Mouse (Mus musculus): Measurements from ENCODE around the gene Fgfr2. TPM values are rescaled to one million over a fixed set of nuclear protein-coding genes. Genes with fewer than 3 reads are reported as not detected.

Gene Fgfr2
- polyA plus RNA-seq, 1 experiment from 2014 or later, result 11.4 TPM

DNA sequence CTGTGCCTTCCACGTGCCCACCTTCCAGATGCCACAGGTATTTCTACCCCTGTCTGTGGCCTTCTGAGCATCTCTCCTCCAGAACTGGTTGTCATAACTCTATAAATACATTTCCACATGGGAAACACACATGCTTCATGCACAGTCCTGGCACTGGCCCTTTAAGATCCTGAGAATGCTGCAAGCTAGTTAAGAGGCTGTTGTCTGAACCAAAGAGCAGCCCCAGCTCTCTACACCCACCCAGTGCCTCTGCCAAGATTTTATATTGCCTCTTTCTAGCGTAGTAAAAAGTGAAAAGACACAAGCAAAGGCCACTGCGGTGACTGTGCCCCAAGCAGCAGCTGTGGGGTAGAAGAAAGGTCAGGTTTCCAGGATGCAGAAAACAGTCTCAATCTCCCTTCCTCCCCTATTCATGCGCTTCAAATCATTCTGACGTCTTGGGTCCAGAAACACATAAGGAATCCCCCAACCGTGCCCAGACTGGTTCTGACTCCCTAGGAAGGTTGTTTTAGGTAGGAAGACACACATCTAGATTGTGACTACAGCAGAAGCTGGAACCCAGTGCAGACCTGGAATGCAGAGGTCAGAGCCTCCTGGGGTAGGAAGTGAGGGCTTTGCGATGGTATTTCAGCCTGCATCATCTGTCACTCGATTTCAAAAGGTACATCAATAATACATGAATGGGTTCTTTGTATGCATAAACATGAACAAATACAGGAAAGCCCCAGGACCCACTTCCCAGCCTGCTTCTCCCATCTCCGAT is 1195.7 kb downstream of the Fgfr2 start:
- no peak for ATAC-seq (ENCODE audit: low read depth)

DNA sequence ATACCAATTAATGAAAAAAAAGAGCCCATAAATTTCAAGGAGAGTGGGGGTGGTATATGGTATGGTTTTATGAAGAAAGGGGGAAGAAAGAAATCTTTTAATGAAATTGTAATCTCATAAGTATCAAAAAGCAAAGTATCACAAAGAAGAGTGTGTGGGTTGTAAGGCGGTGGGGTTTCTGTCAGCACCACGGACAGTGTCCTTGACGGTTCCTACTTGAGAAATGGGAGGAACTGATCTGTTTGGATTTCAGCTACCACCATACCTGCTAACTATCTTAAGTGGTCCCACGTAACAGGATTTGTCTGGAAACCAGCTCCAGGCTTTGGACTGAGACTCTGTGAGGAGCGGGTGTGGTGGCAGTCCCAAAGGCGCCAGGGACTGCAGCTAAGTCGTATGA is 1205.8 kb downstream of the Fgfr2 start:
- Histone ChIP-seq H3K36me3 (ENCODE audit: control insufficient read depth, insufficient read depth) (no peaks in the 10 kb centered on the region), H3K9me3 (replicated peaks; ENCODE audit: control insufficient read depth, low read length) (no peaks in the 10 kb centered on the region), H3K27me3 (ENCODE audit: control insufficient read depth, insufficient read depth, low read depth, low read length) (no peaks in the 10 kb centered on the region), H3K27ac (ENCODE audit: low read length) (no peak overlapping the region), H3K4me2 (ENCODE audit: low read depth, low read length) (no peak overlapping the region), H3K4me3 (ENCODE audit: low read depth, low read length) (no peak overlapping the region), H3K4me1 (ENCODE audit: control insufficient read depth, low read depth, low read length) (no peaks in the 10 kb centered on the region), H3K9ac (ENCODE audit: low read depth, low read length) (no peak overlapping the region)
- ATAC-seq (ENCODE audit: low read depth), result no peak
- 43% methylated on average over 7 of the region's 7 CpGs for WGBS (ENCODE audit: insufficient replicate concordance)

More for the DNA sequence above, 1195.7 kb downstream of the Fgfr2 start:
- H3K4me3 ChIP-seq (ENCODE audit: low read depth, low read length), result no peak overlapping the region
- H3K27me3 ChIP-seq (ENCODE audit: control insufficient read depth, insufficient read depth, low read depth, low read length), result no peaks in the 10 kb centered on the region
- no peak overlapping the region for H3K9ac ChIP-seq (ENCODE audit: low read depth, low read length)
- H3K4me1 ChIP-seq (ENCODE audit: control insufficient read depth, low read depth, low read length), result no peaks in the 10 kb centered on the region
- H3K4me2 ChIP-seq (ENCODE audit: low read depth, low read length), result no peak overlapping the region
- 50% methylated on average over 9 of the region's 9 CpGs for WGBS (ENCODE audit: insufficient replicate concordance)
- no peaks in the 10 kb centered on the region for H3K36me3 ChIP-seq (ENCODE audit: control insufficient read depth, insufficient read depth)
- no peak overlapping the region for H3K27ac ChIP-seq (ENCODE audit: low read length)
- H3K9me3 ChIP-seq (replicated peaks; ENCODE audit: control insufficient read depth, low read length), result no peaks in the 10 kb centered on the region

DNA sequence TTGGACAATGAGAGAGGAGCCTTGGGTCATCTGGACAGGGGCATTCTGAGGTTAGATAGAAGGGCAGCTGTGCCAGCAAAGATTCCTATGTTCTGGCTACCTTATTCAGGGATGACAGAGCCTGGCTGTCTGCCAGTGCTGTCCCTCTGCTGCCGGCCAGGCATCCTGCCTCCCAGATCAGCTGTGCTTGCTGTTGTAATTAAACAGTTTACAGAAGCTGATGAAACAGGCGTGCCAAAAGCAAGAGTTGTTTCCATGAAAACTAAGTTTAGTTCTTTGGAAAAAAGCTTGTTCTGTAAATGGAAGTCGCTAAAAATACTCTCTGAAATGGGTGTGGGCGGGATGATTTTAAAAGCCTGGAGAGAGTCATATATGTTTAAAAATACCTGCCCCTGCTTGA is 1213.5 kb downstream of the Fgfr2 start:
- H3K27me3 ChIP-seq (ENCODE audit: control insufficient read depth, insufficient read depth, low read depth, low read length), result no peaks in the 10 kb centered on the region
- WGBS (ENCODE audit: insufficient replicate concordance), result 53% methylated on average over 4 of the region's 4 CpGs
- no peak for ATAC-seq (ENCODE audit: low read depth)

DNA sequence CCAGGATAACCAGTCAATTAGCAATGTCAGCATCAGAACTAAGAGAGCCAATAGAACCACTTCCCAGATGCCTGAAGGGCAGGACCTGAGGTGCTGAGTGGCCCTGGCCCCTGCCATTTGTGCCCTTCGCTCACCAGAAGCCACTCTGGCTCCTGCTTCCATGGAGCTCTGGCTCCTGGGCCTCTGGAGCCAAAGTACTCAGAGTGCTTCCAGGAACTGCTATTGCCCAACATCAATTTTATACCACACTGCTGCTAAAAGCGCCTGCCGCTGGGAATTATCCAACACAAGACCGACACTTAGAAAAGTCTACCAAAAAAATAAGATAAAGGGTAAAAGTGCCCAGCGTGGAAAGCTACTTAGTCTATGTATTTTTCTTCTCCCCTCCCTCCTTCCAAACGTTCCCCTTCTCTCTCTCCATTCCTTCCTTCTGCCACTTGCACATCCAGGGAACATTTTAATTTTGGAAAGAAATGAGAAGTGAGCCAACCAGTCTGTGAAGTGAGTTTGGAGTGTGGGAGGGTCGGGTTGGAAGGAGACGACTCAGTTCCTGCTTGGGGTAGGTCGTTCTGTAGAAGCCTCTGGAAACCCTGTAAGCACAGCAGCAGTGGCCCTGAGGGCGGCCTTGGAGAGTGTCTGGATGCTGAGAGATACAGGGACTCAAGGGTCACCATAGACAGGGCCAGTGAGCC is 1216.5 kb downstream of the Fgfr2 start:
- H3K4me3 ChIP-seq (ENCODE audit: low read depth, low read length), result no peak overlapping the region
- no peaks in the 10 kb centered on the region for H3K9me3 ChIP-seq (replicated peaks; ENCODE audit: control insufficient read depth, low read length)
- H3K9ac ChIP-seq (ENCODE audit: low read depth, low read length), result no peak overlapping the region
- no peaks in the 10 kb centered on the region for H3K4me1 ChIP-seq (ENCODE audit: control insufficient read depth, low read depth, low read length)
- H3K27ac ChIP-seq (ENCODE audit: low read length), result no peak overlapping the region
- H3K27me3 ChIP-seq (ENCODE audit: control insufficient read depth, insufficient read depth, low read depth, low read length), result no peaks in the 10 kb centered on the region
- H3K36me3 ChIP-seq (ENCODE audit: control insufficient read depth, insufficient read depth), result no peaks in the 10 kb centered on the region
- H3K4me2 ChIP-seq (ENCODE audit: low read depth, low read length), result no peak overlapping the region
- no peak for ATAC-seq (ENCODE audit: low read depth)
- 54% methylated on average over 10 of the region's 10 CpGs for WGBS (ENCODE audit: insufficient replicate concordance)

More for the DNA sequence above, 1213.5 kb downstream of the Fgfr2 start:
- H3K4me2 ChIP-seq (ENCODE audit: low read depth, low read length), result no peak overlapping the region
- no peaks in the 10 kb centered on the region for H3K9me3 ChIP-seq (replicated peaks; ENCODE audit: control insufficient read depth, low read length)
- H3K36me3 ChIP-seq (ENCODE audit: control insufficient read depth, insufficient read depth), result no peaks in the 10 kb centered on the region
- no peak overlapping the region for H3K4me3 ChIP-seq (ENCODE audit: low read depth, low read length)
- H3K4me1 ChIP-seq (ENCODE audit: control insufficient read depth, low read depth, low read length), result no peaks in the 10 kb centered on the region
- H3K9ac ChIP-seq (ENCODE audit: low read depth, low read length), result no peak overlapping the region
- no peak overlapping the region for H3K27ac ChIP-seq (ENCODE audit: low read length)

DNA sequence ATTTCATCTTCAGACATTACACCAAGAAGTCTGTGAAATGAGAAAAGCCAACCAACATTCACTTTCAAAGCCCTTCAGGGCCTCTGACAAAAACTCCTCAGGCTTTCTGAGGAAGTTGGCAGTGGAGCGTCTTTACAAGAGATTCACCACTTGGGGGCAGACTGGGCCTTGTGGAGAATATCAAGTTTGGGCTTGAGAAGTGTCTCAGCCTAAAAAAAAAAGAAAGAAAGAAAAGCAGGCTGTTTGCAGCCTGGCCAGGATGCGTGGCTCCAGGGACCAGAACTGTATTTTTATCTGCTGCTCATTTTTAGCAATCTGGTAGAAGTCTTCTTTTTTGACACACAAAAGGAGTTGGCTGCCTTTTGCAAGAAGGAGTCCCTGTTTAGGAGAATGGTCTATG is 1223.8 kb downstream of the Fgfr2 start:
- Histone ChIP-seq H3K27ac (ENCODE audit: low read length) (no peak overlapping the region), H3K4me3 (ENCODE audit: low read depth, low read length) (no peak overlapping the region), H3K36me3 (ENCODE audit: control insufficient read depth, insufficient read depth) (no peaks in the 10 kb centered on the region), H3K4me1 (ENCODE audit: control insufficient read depth, low read depth, low read length) (no peaks in the 10 kb centered on the region), H3K4me2 (ENCODE audit: low read depth, low read length) (no peak overlapping the region), H3K9me3 (replicated peaks; ENCODE audit: control insufficient read depth, low read length) (no peaks in the 10 kb centered on the region), H3K27me3 (ENCODE audit: control insufficient read depth, insufficient read depth, low read depth, low read length) (no peaks in the 10 kb centered on the region), H3K9ac (ENCODE audit: low read depth, low read length) (no peak overlapping the region)
- WGBS (ENCODE audit: insufficient replicate concordance), result 8% methylated on average over 2 of the region's 2 CpGs
- ATAC-seq (ENCODE audit: low read depth), result no peak

DNA sequence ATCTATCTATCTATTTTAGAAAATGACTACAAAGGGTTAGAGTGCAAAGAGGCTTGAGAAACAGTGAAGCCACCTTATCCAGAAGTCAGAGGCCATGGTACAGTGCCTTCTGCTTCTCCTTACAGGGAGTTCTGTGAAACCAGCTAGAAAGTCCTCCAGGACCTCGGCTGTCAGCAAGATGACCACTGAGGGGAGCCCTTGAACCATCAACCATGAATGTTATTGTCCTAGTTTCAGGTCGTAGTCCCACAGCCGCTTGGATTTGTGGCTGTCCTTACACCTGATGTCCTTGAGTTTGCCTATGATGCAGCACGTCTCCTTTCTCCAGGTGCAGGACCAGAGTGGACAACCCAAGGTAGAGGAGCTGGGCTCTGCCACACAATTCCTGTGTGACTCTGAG is 1225.9 kb downstream of the Fgfr2 start:
- Histone ChIP-seq H3K4me3 (ENCODE audit: low read depth, low read length) (no peak overlapping the region), H3K27ac (ENCODE audit: low read length) (no peak overlapping the region), H3K9me3 (replicated peaks; ENCODE audit: control insufficient read depth, low read length) (no peaks in the 10 kb centered on the region), H3K4me1 (ENCODE audit: control insufficient read depth, low read depth, low read length) (no peaks in the 10 kb centered on the region), H3K36me3 (ENCODE audit: control insufficient read depth, insufficient read depth) (no peaks in the 10 kb centered on the region), H3K9ac (ENCODE audit: low read depth, low read length) (no peak overlapping the region), H3K4me2 (ENCODE audit: low read depth, low read length) (no peak overlapping the region), H3K27me3 (ENCODE audit: control insufficient read depth, insufficient read depth, low read depth, low read length) (no peaks in the 10 kb centered on the region)
- 19% methylated on average over 4 of the region's 4 CpGs for WGBS (ENCODE audit: insufficient replicate concordance)
- no peak for ATAC-seq (ENCODE audit: low read depth)

DNA sequence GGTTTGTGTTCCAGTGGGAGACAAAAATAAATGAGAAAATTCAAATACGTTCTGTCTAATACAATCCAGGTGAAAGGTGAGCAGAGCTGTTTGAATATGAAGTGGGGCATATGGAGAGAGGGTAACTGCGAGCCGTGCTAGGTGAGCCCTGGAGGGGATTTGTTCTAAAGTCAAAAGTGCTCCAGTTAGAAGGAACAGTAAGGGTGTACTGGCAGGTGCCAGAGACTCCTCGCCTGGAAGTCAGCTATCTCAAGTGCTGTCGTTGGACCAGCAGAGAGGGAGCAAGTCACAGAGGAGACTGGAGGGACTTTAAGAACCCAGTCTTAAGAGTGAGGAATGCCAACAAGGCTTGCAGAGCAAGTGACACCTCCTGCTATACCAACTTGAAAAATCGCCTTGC is 1240.3 kb downstream of the Fgfr2 start:
- no peak overlapping the region for H3K4me2 ChIP-seq (ENCODE audit: low read depth, low read length)
- no peaks in the 10 kb centered on the region for H3K27me3 ChIP-seq (ENCODE audit: control insufficient read depth, insufficient read depth, low read depth, low read length)
- H3K27ac ChIP-seq (ENCODE audit: low read length), result no peak overlapping the region
- no peaks in the 10 kb centered on the region for H3K4me1 ChIP-seq (ENCODE audit: control insufficient read depth, low read depth, low read length)
- 50% methylated on average over 6 of the region's 6 CpGs for WGBS (ENCODE audit: insufficient replicate concordance)
- H3K4me3 ChIP-seq (ENCODE audit: low read depth, low read length), result no peak overlapping the region
- no peak for ATAC-seq (ENCODE audit: low read depth)
- H3K9me3 ChIP-seq (replicated peaks; ENCODE audit: control insufficient read depth, low read length), result no peaks in the 10 kb centered on the region
- H3K36me3 ChIP-seq (ENCODE audit: control insufficient read depth, insufficient read depth), result no peaks in the 10 kb centered on the region
- no peak overlapping the region for H3K9ac ChIP-seq (ENCODE audit: low read depth, low read length)

DNA sequence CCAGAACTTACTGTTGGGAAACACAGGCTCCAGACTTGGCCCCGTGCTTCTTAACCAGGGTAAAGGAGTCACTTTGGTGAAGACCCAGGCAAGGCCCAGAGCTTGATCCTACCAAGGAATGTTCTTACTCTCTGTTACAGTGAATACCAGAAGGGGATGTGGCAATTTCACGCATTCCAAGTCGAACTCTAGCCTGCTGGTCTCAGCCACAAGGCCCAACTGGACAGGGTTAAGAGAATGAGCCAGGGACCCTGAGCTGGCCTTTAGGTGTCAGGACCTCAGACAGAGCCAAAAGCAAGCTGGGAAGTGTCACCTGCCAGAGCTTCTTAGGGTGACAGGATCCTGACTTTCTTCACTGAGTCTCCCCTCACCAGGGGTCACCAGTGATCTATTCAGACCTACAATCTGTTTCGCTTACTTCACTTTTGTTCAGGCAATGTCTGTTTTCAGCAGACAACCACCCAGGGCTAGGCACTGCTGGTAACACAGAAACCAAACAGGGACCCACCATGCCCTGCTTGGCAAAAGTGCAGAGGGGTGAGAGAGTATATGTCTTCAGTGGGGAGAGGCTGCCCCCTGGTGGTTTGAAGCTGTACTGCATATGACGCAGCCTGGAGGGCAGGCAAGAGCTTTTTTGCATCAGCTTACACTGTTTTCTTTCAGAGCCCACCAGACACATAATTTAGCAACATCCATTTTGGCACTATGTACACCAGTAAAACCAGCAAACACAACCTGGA is 1241.1 kb downstream of the Fgfr2 start:
- ATAC-seq (ENCODE audit: low read depth), result no peak
- no peaks in the 10 kb centered on the region for H3K27me3 ChIP-seq (ENCODE audit: control insufficient read depth, insufficient read depth, low read depth, low read length)

DNA sequence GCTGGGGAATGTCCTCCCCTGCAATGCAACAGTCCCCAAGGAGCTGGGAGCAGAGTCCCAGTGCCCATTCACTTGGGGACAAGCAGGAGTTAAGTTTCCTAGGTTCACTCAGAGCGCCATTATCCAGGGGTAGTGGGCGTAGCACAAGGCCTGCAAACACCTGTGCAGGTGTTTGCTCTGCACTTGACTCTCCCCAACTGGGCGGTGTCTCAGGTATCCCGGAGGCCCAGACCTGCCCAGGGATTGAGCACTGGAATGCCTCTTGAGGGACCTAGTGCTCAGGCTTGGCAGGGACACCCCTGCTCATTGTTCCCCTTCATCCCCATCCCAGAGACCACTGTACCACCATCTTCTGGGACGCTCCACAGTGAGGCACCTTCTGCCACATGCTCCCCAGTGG is 1243.0 kb downstream of the Fgfr2 start:
- no peak for ATAC-seq (ENCODE audit: low read depth)
- WGBS (ENCODE audit: insufficient replicate concordance), result 49% methylated on average over 5 of the region's 5 CpGs
- H3K27ac ChIP-seq (ENCODE audit: low read length), result no peak overlapping the region
- no peak overlapping the region for H3K4me3 ChIP-seq (ENCODE audit: low read depth, low read length)
- no peaks in the 10 kb centered on the region for H3K9me3 ChIP-seq (replicated peaks; ENCODE audit: control insufficient read depth, low read length)
- H3K4me1 ChIP-seq (ENCODE audit: control insufficient read depth, low read depth, low read length), result no peaks in the 10 kb centered on the region
- H3K9ac ChIP-seq (ENCODE audit: low read depth, low read length), result no peak overlapping the region
- no peak overlapping the region for H3K4me2 ChIP-seq (ENCODE audit: low read depth, low read length)
- H3K27me3 ChIP-seq (ENCODE audit: control insufficient read depth, insufficient read depth, low read depth, low read length), result no peaks in the 10 kb centered on the region
- no peaks in the 10 kb centered on the region for H3K36me3 ChIP-seq (ENCODE audit: control insufficient read depth, insufficient read depth)

More for the DNA sequence above, 1241.1 kb downstream of the Fgfr2 start:
- 48% methylated on average over 5 of the region's 5 CpGs for WGBS (ENCODE audit: insufficient replicate concordance)
- no peak overlapping the region for H3K4me3 ChIP-seq (ENCODE audit: low read depth, low read length)
- H3K4me1 ChIP-seq (ENCODE audit: control insufficient read depth, low read depth, low read length), result no peaks in the 10 kb centered on the region
- no peak overlapping the region for H3K9ac ChIP-seq (ENCODE audit: low read depth, low read length)
- no peaks in the 10 kb centered on the region for H3K9me3 ChIP-seq (replicated peaks; ENCODE audit: control insufficient read depth, low read length)
- no peaks in the 10 kb centered on the region for H3K36me3 ChIP-seq (ENCODE audit: control insufficient read depth, insufficient read depth)
- H3K4me2 ChIP-seq (ENCODE audit: low read depth, low read length), result no peak overlapping the region
- no peak overlapping the region for H3K27ac ChIP-seq (ENCODE audit: low read length)
